Mouse (Mus musculus) hindbrain, postnatal 0 days (tissue): Measurements from ENCODE around the gene Rpgrip1l. TPM values are rescaled to one million over a fixed set of nuclear protein-coding genes. Genes with fewer than 3 reads are reported as not detected.

ENCODE experiments used
- ATAC-seq: fragments of 200-750 bp; cut with Nextera tagmentation; 2 replicates; pipeline ENCODE4 v1.8.0; 2017; ENCODE audit warnings: mild to moderate bottlenecking, moderate TSS enrichment, moderate library complexity
- DNase-seq: peaks from one replicate; pipeline ENCODE4 v3.0.0-alpha.2; 2015; ENCODE audit warnings: low spot score
- H3K27ac ChIP-seq: fragments of 300-500 bp; sonication (generic); 2 replicates; pipeline ENCODE4 v1.5.1; 2014; ENCODE audit warnings: mild to moderate bottlenecking
- H3K27me3 ChIP-seq: fragments of 300-500 bp; sonication (generic); 2 replicates; pipeline ENCODE4 v1.6.1; 2014; ENCODE audit warnings: low read length, mixed read lengths; ENCODE audit not compliant: insufficient read depth
- H3K36me3 ChIP-seq: fragments of 300-500 bp; sonication (generic); 2 replicates; pipeline ENCODE4 v1.6.1; 2014; ENCODE audit warnings: low read length, mixed read lengths; ENCODE audit not compliant: insufficient read depth
- H3K4me1 ChIP-seq: fragments of 300-500 bp; sonication (generic); 2 replicates; pipeline ENCODE4 v1.6.1; 2014; ENCODE audit warnings: antibody characterized with exemption, low read length, mixed read lengths; ENCODE audit not compliant: insufficient read depth
- H3K4me2 ChIP-seq: fragments of 300-500 bp; sonication (generic); 2 replicates; pipeline ENCODE4 v1.6.1; 2014; ENCODE audit warnings: low read depth, mild to moderate bottlenecking, low read length, moderate library complexity, mixed read lengths
- H3K4me3 ChIP-seq: fragments of 300-500 bp; sonication (generic); 2 replicates; pipeline ENCODE4 v1.5.1; 2014; ENCODE audit warnings: low read length
- H3K9ac ChIP-seq: fragments of 300-500 bp; sonication (generic); replicated peaks from 2 replicates; pipeline ENCODE4 v1.6.1; 2014; ENCODE audit warnings: mild to moderate bottlenecking, low read length, moderate library complexity, mixed read lengths
- H3K9me3 ChIP-seq: fragments of 300-500 bp; sonication (generic); 2 replicates; pipeline ENCODE4 v1.6.1; 2016; ENCODE audit warnings: low read length, mixed read lengths
- CTCF ChIP-seq: IDR thresholded peaks from 2 replicates; pipeline ENCODE4 v1.5.1; 2016; ENCODE audit warnings: antibody characterized with exemption, control low read depth, low read depth
- WGBS: fragments of 180-500 bp; shearing (Covaris S2); extraction: QIAGEN DNeasy Blood & Tissue Kit; methylation state at CpG from one replicate; pipeline ENCODE4 v1.1.7; 2014; 5-methylcytosine and 5-hydroxymethylcytosine counted together
- polyA plus RNA-seq: library from polyadenylated mRNA; unstranded; fragments of >200 nt; fragmentation: Nextera tagmentation; extraction: Ambion mirVana; gene quantifications from 2 replicates; pipeline ENCODE4 v1.2.1, GENCODE M21; 2015
- total RNA-seq: library from RNA; depleted of rRNA; stranded (reverse); fragments of >200 nt; gene quantifications from 2 replicates; pipeline ENCODE4 v1.2.3, GENCODE M21; 2014

Rpgrip1l gene
- total and polyA plus RNA-seq, 2 experiments from 2014 or later, result 6.8 to 12.7 TPM

- no peaks in the 10 kb centered on the region for H3K9me3 ChIP-seq
- H3K27ac ChIP-seq, result no peak overlapping the region
- peak; percentile 34 for TF ChIP-seq CTCF
- 87% methylated on average over 17 of the region's 17 CpGs for WGBS
- no peaks in the 10 kb centered on the region for H3K27me3 ChIP-seq
- no peaks in the 10 kb centered on the region for H3K4me1 ChIP-seq
- no peak overlapping the region for H3K9ac ChIP-seq
- no peak overlapping the region for H3K4me3 ChIP-seq
- no peak for DNase-seq
- peaks cover 17% of the 10 kb centered on the region; the same call in 1 of the 2 replicates for H3K36me3 ChIP-seq
- ATAC-seq, result no peak
- H3K4me2 ChIP-seq, result no peak overlapping the region
These were observed 8.3 kb downstream of the Rpgrip1l start for GRCm38 (mm10) chr8:91304481-91305386.

- no peak overlapping the region for H3K4me2 ChIP-seq
- H3K9me3 ChIP-seq, result no peaks in the 10 kb centered on the region
- DNase-seq, result no peak
- TF ChIP-seq CTCF, result no peak
- ATAC-seq, result no peak
- WGBS, result 93% methylated on average over 2 of the region's 2 CpGs
- peaks cover 21% of the 10 kb centered on the region; the same call in 1 of the 2 replicates for H3K36me3 ChIP-seq
- H3K27ac ChIP-seq, result no peak overlapping the region
- no peaks in the 10 kb centered on the region for H3K27me3 ChIP-seq
- no peaks in the 10 kb centered on the region for H3K4me1 ChIP-seq
- H3K9ac ChIP-seq, result no peak overlapping the region
- no peak overlapping the region for H3K4me3 ChIP-seq
These were observed 14.4 kb downstream of the Rpgrip1l start for GRCm38 (mm10) chr8:91298672-91299071.

GRCm38 (mm10) chr8:91295786-91296185, 17.3 kb downstream of the Rpgrip1l start:
- DNase-seq, result no peak
- Histone ChIP-seq H3K27ac (no peak overlapping the region), H3K4me3 (no peak overlapping the region), H3K4me2 (no peak overlapping the region), H3K27me3 (no peaks in the 10 kb centered on the region), H3K36me3 (peaks cover 17% of the 10 kb centered on the region; the same call in 1 of the 2 replicates), H3K4me1 (no peaks in the 10 kb centered on the region), H3K9ac (no peak overlapping the region), H3K9me3 (no peaks in the 10 kb centered on the region)
- no peak for ATAC-seq
- WGBS, result 94% methylated on average over 5 of the region's 5 CpGs
- no peak for TF ChIP-seq CTCF

GRCm38 (mm10) chr8:91290576-91290975, 22.5 kb downstream of the Rpgrip1l start:
- no peak overlapping the region for H3K4me3 ChIP-seq
- DNase-seq (no peak), ATAC-seq (no peak)
- H3K9ac ChIP-seq, result no peak overlapping the region
- no peaks in the 10 kb centered on the region for H3K4me1 ChIP-seq
- H3K36me3 ChIP-seq, result no peaks in the 10 kb centered on the region
- TF ChIP-seq CTCF, result no peak
- no peaks in the 10 kb centered on the region for H3K9me3 ChIP-seq
- no peak overlapping the region for H3K4me2 ChIP-seq
- WGBS, result 90% methylated on average over 4 of the region's 4 CpGs
- no peak overlapping the region for H3K27ac ChIP-seq
- H3K27me3 ChIP-seq, result no peaks in the 10 kb centered on the region

GRCm38 (mm10) chr8:91286237-91286636, 26.8 kb downstream of the Rpgrip1l start:
- Histone ChIP-seq H3K4me3 (no peak overlapping the region), H3K9ac (no peak overlapping the region), H3K27me3 (no peaks in the 10 kb centered on the region), H3K4me1 (no peaks in the 10 kb centered on the region), H3K9me3 (no peaks in the 10 kb centered on the region), H3K27ac (no peak overlapping the region), H3K36me3 (no peaks in the 10 kb centered on the region), H3K4me2 (no peak overlapping the region)
- WGBS, result 75% methylated on average over 8 of the region's 8 CpGs
- no peak for TF ChIP-seq CTCF
- DNase-seq (no peak), ATAC-seq (no peak)

GRCm38 (mm10) chr8:91283815-91284214, 29.2 kb downstream of the Rpgrip1l start:
- no peak for TF ChIP-seq CTCF
- WGBS, result 85% methylated on average over 1 of the region's 1 CpGs
- no peaks in the 10 kb centered on the region for H3K9me3 ChIP-seq
- H3K4me2 ChIP-seq, result no peak overlapping the region
- no peaks in the 10 kb centered on the region for H3K27me3 ChIP-seq
- no peak for DNase-seq
- no peak overlapping the region for H3K9ac ChIP-seq
- no peak for ATAC-seq
- H3K4me1 ChIP-seq, result no peaks in the 10 kb centered on the region
- H3K27ac ChIP-seq, result no peak overlapping the region
- no peaks in the 10 kb centered on the region for H3K36me3 ChIP-seq
- H3K4me3 ChIP-seq, result no peak overlapping the region

- 71% methylated on average over 5 of the region's 5 CpGs for WGBS
- TF ChIP-seq CTCF, result no peak
- Histone ChIP-seq H3K9ac (no peak overlapping the region), H3K4me1 (no peaks in the 10 kb centered on the region), H3K9me3 (no peaks in the 10 kb centered on the region), H3K36me3 (no peaks in the 10 kb centered on the region), H3K27ac (no peak overlapping the region), H3K4me3 (no peak overlapping the region), H3K27me3 (no peaks in the 10 kb centered on the region), H3K4me2 (no peak overlapping the region)
- DNase-seq (no peak), ATAC-seq (no peak)
These were observed 30.4 kb downstream of the Rpgrip1l start for GRCm38 (mm10) chr8:91282655-91283054.
